Mouse (Mus musculus) spleen, adult 2 months (tissue): ENCODE data around the gene Mpdu1. TPM values are rescaled to one million over a fixed set of nuclear protein-coding genes. Genes with fewer than 3 reads are reported as not detected.
"Not testable (repeated sequence)": the region's sequence is repeated elsewhere in the genome, so short reads cannot be mapped to it uniquely, and the experiment has no call there.

Source experiments
- DNase-seq, 2 experiments: peaks; one replicate each; pipeline versions ENCODE4 v3.0.0 to v3.0.0-alpha.2; 2012 to 2021; ENCODE audit warnings: low spot score in 2 of 2, low read depth in 1 of 2
- H3K27ac ChIP-seq: fragments of 200-500 bp; 2 replicates; pipeline ENCODE4 v1.5.1; 2012; ENCODE audit warnings: low read length, inconsistent platforms; ENCODE audit not compliant: insufficient read depth
- H3K27me3 ChIP-seq: fragments of 200-500 bp; 2 replicates; pipeline ENCODE4 v1.6.1; 2012; ENCODE audit warnings: mild to moderate bottlenecking, moderate library complexity, low read length, inconsistent platforms; ENCODE audit not compliant: control insufficient read depth, insufficient read depth
- H3K36me3 ChIP-seq: fragments of 200-500 bp; 2 replicates; pipeline ENCODE4 v1.6.1; 2012; ENCODE audit warnings: mild to moderate bottlenecking, low read length, inconsistent platforms; ENCODE audit not compliant: control insufficient read depth, insufficient read depth
- H3K4me1 ChIP-seq: fragments of 200-500 bp; 2 replicates; pipeline ENCODE4 v1.6.1; 2011; ENCODE audit warnings: inconsistent platforms; ENCODE audit not compliant: control insufficient read depth, insufficient read depth, insufficient read length
- H3K4me3 ChIP-seq: fragments of 200-500 bp; 2 replicates; pipeline ENCODE4 v1.5.1; 2011; ENCODE audit warnings: mild to moderate bottlenecking, inconsistent platforms; ENCODE audit not compliant: insufficient read depth, insufficient read length; ENCODE audit errors: extremely low read depth
- CTCF ChIP-seq: fragments of 200-500 bp; IDR thresholded peaks from 2 replicates; pipeline ENCODE4 v1.5.1; 2011; ENCODE audit warnings: mild to moderate bottlenecking, inconsistent platforms; ENCODE audit not compliant: insufficient read depth, insufficient read length, insufficient replicate concordance; ENCODE audit errors: extremely low read depth
- POLR2A ChIP-seq: fragments of 200-500 bp; IDR thresholded peaks from 2 replicates; pipeline ENCODE4 v1.6.1; 2011; ENCODE audit warnings: low read depth, low read length, inconsistent platforms
- WGBS: fragments of 180-500 bp; shearing (Covaris S2); methylation state at CpG from one replicate; pipeline ENCODE4 v1.1.7; 2018; 5-methylcytosine and 5-hydroxymethylcytosine counted together
- polyA plus RNA-seq: library from polyadenylated mRNA; depleted of rRNA; stranded (reverse); fragments of >200 nt; gene quantifications from 2 replicates; pipeline ENCODE4 v1.2.3, GENCODE M21; 2012

Mpdu1 gene
- polyA plus RNA-seq, 1 experiment: 63.6 TPM

- TF ChIP-seq POLR2A (no peak), CTCF (no peak)
- 21% methylated on average over 20 of the region's 20 CpGs for WGBS
- Histone ChIP-seq H3K27me3 (no peaks in the 10 kb centered on the region), H3K36me3 (no peaks in the 10 kb centered on the region), H3K27ac (no peak within 1 kb of the TSS), H3K4me3 (peak within 1 kb of the TSS; percentile 49), H3K4me1 (no peaks in the 10 kb centered on the region)
- no peak for DNase-seq
Measured at GRCm38 (mm10) chr11:69621571-69622268, 40.7 kb downstream of the Mpdu1 start, which contains the start of gene Sat2. Gene Sat2 (plus strand): TSS chr11:69622024.

GRCm38 (mm10) chr11:69620394-69621081, 41.9 kb downstream of the Mpdu1 start:
- no peaks in the 10 kb centered on the region for H3K36me3 ChIP-seq
- no peaks in the 10 kb centered on the region for H3K27me3 ChIP-seq
- 79% methylated on average over 7 of the region's 7 CpGs for WGBS
- H3K4me3 ChIP-seq: no peak overlapping the region
- DNase-seq: no peak
- no peaks in the 10 kb centered on the region for H3K4me1 ChIP-seq
- no peak overlapping the region for H3K27ac ChIP-seq
- TF ChIP-seq CTCF (no peak), POLR2A (no peak)

GRCm38 (mm10) chr11:69617805-69618204, 44.6 kb downstream of the Mpdu1 start, which contains the start of gene Shbg:
Gene Shbg (minus strand): TSS chr11:69617905.
- no peaks in the 10 kb centered on the region for H3K27me3 ChIP-seq
- 76% methylated on average over 5 of the region's 5 CpGs for WGBS
- H3K36me3 ChIP-seq: no peaks in the 10 kb centered on the region
- no peak within 1 kb of the TSS for H3K4me3 ChIP-seq
- TF ChIP-seq POLR2A (no peak), CTCF (no peak)
- no peak for DNase-seq
- H3K4me1 ChIP-seq: no peaks in the 10 kb centered on the region
- H3K27ac ChIP-seq: no peak within 1 kb of the TSS

- H3K36me3 ChIP-seq: no peaks in the 10 kb centered on the region
- H3K4me3 ChIP-seq: no peak overlapping the region
- no peak for TF ChIP-seq POLR2A
- no peak for TF ChIP-seq CTCF
- H3K27me3 ChIP-seq: no peaks in the 10 kb centered on the region
- DNase-seq: no peak
- H3K4me1 ChIP-seq: no peaks in the 10 kb centered on the region
- WGBS: 59% methylated on average over 10 of the region's 10 CpGs
- no peak overlapping the region for H3K27ac ChIP-seq
Measured at GRCm38 (mm10) chr11:69616781-69617180, 45.7 kb downstream of the Mpdu1 start.

GRCm38 (mm10) chr11:69614257-69614588, 48.2 kb downstream of the Mpdu1 start:
- not testable (repeated sequence) for H3K4me3 ChIP-seq, H3K27me3 ChIP-seq

GRCm38 (mm10) chr11:69613553-69614256, 48.7 kb downstream of the Mpdu1 start:
- TF ChIP-seq CTCF (peak; percentile 83; the same call in 1 of the 2 replicates), POLR2A (no peak)

More at GRCm38 (mm10) chr11:69614257-69614588, 48.2 kb downstream of the Mpdu1 start:
- 39% methylated on average over 11 of the region's 11 CpGs for WGBS
- H3K27ac ChIP-seq, H3K36me3 ChIP-seq, H3K4me1 ChIP-seq, DNase-seq: not testable (repeated sequence)

More at GRCm38 (mm10) chr11:69613553-69614256, 48.7 kb downstream of the Mpdu1 start:
- Histone ChIP-seq H3K27me3 (no peaks in the 10 kb centered on the region), H3K4me1 (no peaks in the 10 kb centered on the region), H3K36me3 (no peaks in the 10 kb centered on the region), H3K4me3 (no peak overlapping the region), H3K27ac (no peak overlapping the region)
- peak in 1 of 2 experiments; percentile 67 for DNase-seq
- 14% methylated on average over 19 of the region's 19 CpGs for WGBS
